In genomic region chr11:72428694-72429093, GRCm38 (mm10) we compare ENCODE assay signal across 9 mouse cellular contexts. TPM values are rescaled to one million over a fixed set of nuclear protein-coding genes. Genes with fewer than 3 reads are reported as not detected.
DNase-seq lines count a peak whose midpoint lies in the region; ATAC-seq and TF ChIP-seq lines count a peak whose summit lies in the region.
"Had no signal": no experiment of that assay in that cellular context is flagged by ENCODE, and none has a peak within 500 bp of the region (broad histone marks: within the 10 kb centered on the region; RNA-seq: fewer than 3 reads in every experiment).

No protein-coding gene starts in this region.

- peak overlapping the region; percentile 44; the same call in 1 of the 2 replicates for H3K4me2 ChIP-seq in heart, postnatal 0 days (ENCODE audit: low read depth, low read length)

- H3K36me3 ChIP-seq in heart, postnatal 0 days (replicated peaks; ENCODE audit: control insufficient read depth, insufficient read depth, low read length) = no peaks in the 10 kb centered on the region
- H3K36me3 ChIP-seq: neural tube, embryonic 12.5 days had no signal

- H3K9me3 ChIP-seq in heart, postnatal 0 days (replicated peaks; ENCODE audit: control insufficient read depth, low read length) = no peaks in the 10 kb centered on the region
- H3K9me3 ChIP-seq: neural tube, embryonic 12.5 days had no signal

- no peak overlapping the region for H3K4me3 ChIP-seq in heart, postnatal 0 days (ENCODE audit: low read depth, low read length)
- H3K4me3 ChIP-seq: neural tube, embryonic 12.5 days had no signal

- no peaks in the 10 kb centered on the region for H3K4me1 ChIP-seq in heart, postnatal 0 days (ENCODE audit: control insufficient read depth, insufficient read depth)
- H3K4me1 ChIP-seq: neural tube, embryonic 12.5 days had no signal

- peak; percentile 73 for TF ChIP-seq CTCF in heart, postnatal 0 days (IDR thresholded peaks at IDR 0.05; ENCODE audit: low read depth)

- no peak overlapping the region for H3K9ac ChIP-seq in heart, postnatal 0 days (replicated peaks; ENCODE audit: low read depth, low read length)
- H3K9ac ChIP-seq: neural tube, embryonic 12.5 days had no signal

- H3K27me3 ChIP-seq in heart, postnatal 0 days (ENCODE audit: control insufficient read depth, insufficient read depth, low read length) = no peaks in the 10 kb centered on the region
- H3K27me3 ChIP-seq: neural tube, embryonic 12.5 days had no signal

- TF ChIP-seq EP300 in heart, postnatal 0 days (IDR thresholded peaks at IDR 0.05; ENCODE audit: low read depth) = no peak

- H3K27ac ChIP-seq in heart, postnatal 0 days (ENCODE audit: low read depth) = no peak overlapping the region
- H3K27ac ChIP-seq: neural tube, embryonic 12.5 days had no signal

- ATAC-seq in erythroblast, adult 5-6 weeks (replicated peaks; ENCODE audit: low FRiP score, poor library complexity, severe bottlenecking) = peak; percentile 71
- ATAC-seq in heart, postnatal 0 days (ENCODE audit: insufficient read depth, low read depth) = peak; percentile 87

- WGBS in heart, postnatal 0 days = 2% methylated on average over 5 of the region's 5 CpGs

- peak; percentile 66 to 67 for DNase-seq in cerebellum, adult 18-20 months
- DNase-seq in cerebellum, adult 11-12 months = no peak
- peak; percentile 82 for DNase-seq in adrenal gland, postnatal 25 days
- peak; percentile 84 for DNase-seq in heart, postnatal 0 days (ENCODE audit: low spot score)
- peak; percentile 56 to 87 for DNase-seq in layer of hippocampus, adult 18-20 months (ENCODE audit: low spot score in 2 of 2)
- DNase-seq in lung, postnatal 36 days = peak; percentile 96
- DNase-seq in spleen, postnatal 10 days (ENCODE audit: low spot score in 2 of 2) = peak; percentile 77 to 92

RNA-seq across cellular contexts. Expression of gene Ggt6, which starts 6.6 kb away (rescaled TPM):
- 3.7 and 4.4 TPM in 2 replicates for total RNA-seq in adrenal gland, postnatal 25 days (2021)
- total RNA-seq in erythroblast, adult 5-6 weeks (2015; ENCODE audit: low replicate concordance) = not detected in 2 replicates
- not detected in 2 replicates for total RNA-seq in erythroblast, adult 5-6 weeks (2017; ENCODE audit: low replicate concordance)
- 5.3 TPM in 1 of 2 replicates, not detected in the other for total RNA-seq in heart, postnatal 0 days (2014; rRNA removed; ENCODE audit: low replicate concordance)
- 0.05 TPM in 1 of 2 replicates, not detected in the other for polyA plus RNA-seq in heart, postnatal 0 days (2015; fragmentation: Nextera tagmentation; extraction: Ambion mirVana)
- total RNA-seq in layer of hippocampus, adult 18-20 months (2021) = under 1 TPM in 1 of 2 experiments, not detected in 1; 0.25 TPM
- polyA plus RNA-seq: neural tube, embryonic 12.5 days had no signal

RNA-seq across cellular contexts. Expression of gene Mybbp1a, which starts 12.5 kb away (rescaled TPM):
- total RNA-seq in adrenal gland, postnatal 25 days (2021) = 83.9 and 101 TPM in 2 replicates
- total RNA-seq in erythroblast, adult 5-6 weeks (2015; ENCODE audit: low replicate concordance) = 44.7 and 49.6 TPM in 2 replicates
- total RNA-seq in erythroblast, adult 5-6 weeks (2017; ENCODE audit: low replicate concordance) = 11.8 and 27.4 TPM in 2 replicates
- total RNA-seq in heart, postnatal 0 days (2014; rRNA removed; ENCODE audit: low replicate concordance) = 20.5 and 20.9 TPM in 2 replicates
- polyA plus RNA-seq in heart, postnatal 0 days (2015; fragmentation: Nextera tagmentation; extraction: Ambion mirVana) = 41.3 and 42.1 TPM in 2 replicates
- total RNA-seq in layer of hippocampus, adult 18-20 months (2021) = 10 to 100 TPM; 54.6 to 56.8 TPM

RNA-seq across cellular contexts. Expression of gene Smtnl2, which starts 17.2 kb away (rescaled TPM):
- 2.6 and 2.7 TPM in 2 replicates for total RNA-seq in adrenal gland, postnatal 25 days (2021)
- total RNA-seq in erythroblast, adult 5-6 weeks (2015; ENCODE audit: low replicate concordance) = not detected in 2 replicates
- total RNA-seq in erythroblast, adult 5-6 weeks (2017; ENCODE audit: low replicate concordance) = not detected in 2 replicates
- total RNA-seq in heart, postnatal 0 days (2014; rRNA removed; ENCODE audit: low replicate concordance) = 88.5 and 93.0 TPM in 2 replicates
- polyA plus RNA-seq in heart, postnatal 0 days (2015; fragmentation: Nextera tagmentation; extraction: Ambion mirVana) = 72.9 and 79.2 TPM in 2 replicates
- 1 to 10 TPM; 1.3 to 2.9 TPM for total RNA-seq in layer of hippocampus, adult 18-20 months (2021)

Comparison
In these comparisons a context has a peak if more than half of its experiments do, and no peak if none do; other contexts are left out.
1. RNA of gene Smtnl2, which starts 17.2 kb away (total RNA-seq): 88.5 to 93.0 TPM in heart, postnatal 0 days; 1.3 to 2.9 TPM in layer of hippocampus, adult 18-20 months, 2.6 to 2.7 TPM in adrenal gland, postnatal 25 days and not detected in erythroblast, adult 5-6 weeks; every median in the first group is over 10 times any median in the second.